Mouse (Mus musculus) liver, adult 2 months (tissue): ENCODE data around the gene Mesd.

Experiments used
- CTCF ChIP-seq: fragments of 200-500 bp; IDR thresholded peaks from 2 replicates; pipeline ENCODE4 v1.5.1; 2011; ENCODE audit warnings: low read depth, low read length, control low read depth
- POLR2A ChIP-seq: fragments of 200-500 bp; IDR thresholded peaks from 2 replicates; pipeline ENCODE4 v1.6.1; 2011; ENCODE audit warnings: low read length, control low read depth; ENCODE audit not compliant: insufficient read depth; ENCODE audit errors: extremely low read depth

GRCm38 (mm10) chr7:83892333-83892669 lies 8.0 kb downstream of the Mesd start:
- TF ChIP-seq POLR2A (no peak), CTCF (no peak)
